Mouse (Mus musculus) T-helper 2 cell (primary cell): ENCODE measurements at regions not wholly inside any gene's neighbourhood (a gene's known extent, or its start where the extent isn't known, plus 50 kb on each side); places are given as distances from the start of the nearest gene placed in this dataset.

Experiments
- in situ Hi-C: fragments of 300-600 bp; cut with MboI, MseI; formaldehyde crosslinking; loops from one replicate; pipeline ENCODE4 v1.15.1; 2025; ENCODE audit warnings: high pct_unique_total_duplicates

DNA sequence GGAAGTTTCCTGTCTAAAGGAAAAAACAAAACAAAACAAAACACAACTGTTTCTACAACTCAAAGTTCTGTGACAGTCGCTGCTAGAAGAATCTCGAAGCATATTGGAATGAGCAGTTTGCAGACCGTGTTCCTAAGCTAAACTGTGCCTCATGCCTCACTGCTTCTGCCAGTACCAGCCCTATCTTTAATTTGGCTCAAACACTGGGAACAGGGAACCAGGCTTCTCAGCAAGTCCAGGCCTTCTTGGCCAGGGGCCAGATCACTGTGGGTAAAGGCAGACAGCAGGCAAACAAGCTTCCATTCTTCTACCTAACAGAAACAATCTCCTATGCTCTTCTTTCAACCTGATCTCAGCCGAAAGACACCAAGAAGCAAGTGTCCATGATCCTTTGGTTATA is 56.5 kb downstream of the Tmsb4x start:
- in situ Hi-C loops = no loop called here

DNA sequence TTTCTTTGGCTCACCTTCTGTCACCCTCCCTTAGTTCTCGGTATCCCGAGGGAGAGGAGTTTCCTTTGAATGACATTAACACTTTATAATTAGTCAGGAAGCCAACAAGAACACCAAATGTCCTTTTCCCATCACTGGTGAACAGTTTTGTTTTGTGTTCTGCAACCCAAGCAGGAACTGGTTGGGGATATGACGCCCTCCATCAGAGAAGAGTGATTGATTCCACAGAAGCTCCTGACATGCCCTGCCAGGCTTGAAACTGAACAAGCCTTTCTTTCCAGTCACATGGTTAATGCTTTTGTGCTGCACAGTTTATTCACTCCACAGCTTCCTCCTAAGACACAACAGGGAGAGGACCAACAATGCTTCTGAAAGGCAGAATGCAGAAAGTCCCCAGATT is 57.8 kb downstream of the Tmsb4x start:
- in situ Hi-C loops = no loop called here

DNA sequence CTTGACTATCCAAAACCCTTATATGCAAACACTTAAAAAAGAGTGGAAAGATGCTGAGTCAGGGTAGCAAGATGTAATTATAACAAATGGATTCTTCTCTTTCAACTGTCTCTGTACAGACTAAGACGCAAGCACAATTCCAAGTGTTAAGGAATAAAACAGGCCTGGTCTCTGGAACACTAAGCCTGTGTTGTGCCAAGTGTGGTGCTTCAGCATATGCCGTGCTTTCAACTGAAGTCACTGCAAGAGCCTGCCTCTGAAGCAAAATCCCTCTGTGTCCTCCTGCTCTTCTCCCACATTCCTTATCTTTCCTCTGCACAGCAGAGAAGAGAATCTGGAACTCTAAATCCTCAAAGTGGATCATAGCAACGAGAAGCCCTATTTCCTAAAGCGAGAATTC is 59.7 kb downstream of the Tmsb4x start:
- in situ Hi-C loops = loop anchor here (10.0 kb wide), 1 partner anchor 225 kb away; no protein-coding TSS in a partner anchor

DNA sequence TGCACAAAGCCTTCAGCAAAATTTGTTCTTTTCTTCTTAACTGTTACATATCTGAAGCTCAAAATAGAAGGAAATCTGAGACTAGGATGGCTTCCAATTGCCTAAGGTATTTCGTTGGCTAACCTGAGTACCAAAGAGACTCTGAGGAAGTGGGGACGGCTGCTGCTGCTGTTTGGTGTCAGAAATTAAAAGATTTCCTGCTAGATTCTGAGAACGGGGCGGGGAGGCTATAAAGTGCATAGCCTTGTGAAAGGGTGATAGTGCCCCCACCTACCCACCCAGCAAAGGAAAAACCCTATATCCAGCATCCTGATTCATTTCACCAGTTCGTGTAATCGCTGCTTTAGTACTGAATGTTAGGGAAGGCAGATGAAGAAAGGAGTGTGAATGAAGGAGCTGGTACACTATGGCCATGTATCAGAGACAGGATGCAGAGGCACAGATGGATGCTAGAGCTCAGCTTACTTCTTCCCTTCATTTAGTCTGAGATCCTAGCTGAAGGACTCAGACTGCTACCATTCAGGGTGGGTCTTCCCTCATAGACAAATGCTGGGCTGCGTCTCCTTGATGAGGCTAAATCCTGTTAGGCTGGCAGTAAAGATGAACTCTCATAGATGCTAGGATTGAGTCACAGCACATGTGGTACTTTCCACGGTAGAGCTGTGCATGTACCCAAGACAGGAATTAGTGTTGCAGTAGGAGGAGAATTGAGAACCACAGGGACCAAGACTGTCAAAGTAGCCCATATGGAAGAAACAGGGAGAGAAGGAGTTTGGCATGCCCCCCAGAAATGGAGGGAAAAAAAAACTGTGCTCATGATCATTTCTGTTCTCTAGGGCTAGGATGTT is 62.4 kb downstream of the Tmsb4x start:
- in situ Hi-C loops = loop anchor here (10.0 kb wide), 1 partner anchor 228 kb away; no protein-coding TSS in a partner anchor

DNA sequence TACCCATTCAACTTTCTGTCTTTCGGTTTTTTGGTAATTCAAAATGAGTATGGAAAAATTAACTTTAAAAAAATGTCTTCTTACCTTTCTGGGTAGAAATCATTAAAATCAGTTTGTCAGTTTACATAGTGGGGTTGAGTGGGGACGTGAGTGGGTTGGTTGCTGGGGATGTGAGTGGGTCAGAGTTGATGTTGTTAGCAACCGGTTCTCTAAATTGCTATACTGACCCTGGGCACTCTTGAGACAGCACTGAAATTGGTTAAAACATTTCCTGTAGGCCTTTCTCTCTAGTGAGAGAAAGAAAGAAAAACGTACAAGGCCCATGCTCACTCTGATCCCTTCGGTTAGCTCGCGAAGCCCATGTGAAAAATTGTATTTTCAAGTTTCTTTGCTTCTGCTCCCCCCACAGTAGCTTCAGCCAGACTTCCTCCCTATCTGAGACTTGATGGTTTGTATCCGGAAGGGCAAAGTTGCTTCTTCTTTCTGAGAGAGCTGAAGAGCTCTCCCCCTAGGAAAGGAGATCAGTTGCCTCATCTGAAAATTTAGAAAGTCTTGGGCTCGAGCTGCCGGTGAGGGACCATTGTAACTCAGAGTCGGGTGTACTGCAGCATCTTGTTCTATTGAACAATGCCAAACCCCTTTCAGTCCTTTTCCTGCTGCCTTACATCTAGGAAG is 63.5 kb downstream of the Tmsb4x start:
- in situ Hi-C loops = loop anchor here (10.0 kb wide), 1 partner anchor 229 kb away; no protein-coding TSS in a partner anchor

DNA sequence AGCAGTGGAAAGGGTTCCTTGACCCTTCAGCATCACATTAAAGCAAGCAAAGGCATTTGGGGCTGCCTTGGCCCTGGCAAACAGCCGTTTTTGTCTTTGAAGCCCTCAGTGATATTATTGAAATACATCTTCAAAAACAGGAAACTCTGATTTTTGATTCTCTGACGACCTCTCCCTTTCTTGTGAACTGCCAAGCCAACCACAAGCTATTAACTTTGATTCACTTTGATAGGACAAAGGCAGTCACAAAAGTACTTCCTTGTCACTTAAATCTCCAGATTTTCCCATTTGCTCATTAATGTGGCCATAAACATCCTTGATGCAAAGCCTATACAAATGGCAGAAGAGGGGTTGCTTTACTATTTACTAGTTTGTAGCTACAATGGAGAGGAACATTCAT is 70.0 kb downstream of the Tmsb4x start:
- in situ Hi-C loops = no loop called here

DNA sequence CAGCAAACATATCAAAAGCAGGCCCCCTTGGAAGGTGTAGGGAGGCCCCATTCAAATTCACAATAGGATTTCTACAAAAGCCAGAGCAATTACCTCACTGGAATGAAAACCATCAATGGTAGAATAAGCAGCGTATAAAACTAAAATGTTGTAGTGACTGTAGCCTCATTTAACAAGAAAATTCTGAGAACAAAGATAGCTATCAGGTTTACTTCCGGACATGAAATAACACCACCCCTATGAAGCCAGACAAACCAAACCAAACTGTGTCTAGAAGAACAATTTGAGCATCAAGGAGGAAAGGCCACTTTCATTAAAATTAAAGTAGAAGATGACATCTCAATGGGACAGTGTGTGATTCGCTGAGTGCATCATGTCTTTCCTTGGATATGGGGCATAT is 74.9 kb downstream of the Tmsb4x start:
- in situ Hi-C loops = no loop called here

DNA sequence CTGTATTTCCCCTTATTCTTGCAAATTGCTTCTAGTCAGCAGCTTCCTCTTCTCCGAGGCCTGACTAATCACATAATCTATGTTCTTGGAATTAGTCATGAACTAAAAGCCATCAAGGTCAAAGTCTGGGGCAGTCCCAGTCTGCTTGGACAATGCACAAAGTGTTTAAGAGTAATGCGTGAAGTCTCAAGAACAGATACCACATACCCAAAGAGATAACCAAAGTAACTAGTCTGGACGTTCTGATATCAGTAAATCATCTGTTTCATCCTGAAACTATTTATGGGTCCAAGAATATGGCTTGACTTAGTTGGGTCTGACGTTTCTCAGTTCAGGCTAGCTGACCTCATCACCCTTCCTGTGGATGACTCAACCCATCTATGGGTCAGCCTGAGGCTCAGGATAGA is 76.1 kb downstream of the Tmsb4x start:
- in situ Hi-C loops = no loop called here

DNA sequence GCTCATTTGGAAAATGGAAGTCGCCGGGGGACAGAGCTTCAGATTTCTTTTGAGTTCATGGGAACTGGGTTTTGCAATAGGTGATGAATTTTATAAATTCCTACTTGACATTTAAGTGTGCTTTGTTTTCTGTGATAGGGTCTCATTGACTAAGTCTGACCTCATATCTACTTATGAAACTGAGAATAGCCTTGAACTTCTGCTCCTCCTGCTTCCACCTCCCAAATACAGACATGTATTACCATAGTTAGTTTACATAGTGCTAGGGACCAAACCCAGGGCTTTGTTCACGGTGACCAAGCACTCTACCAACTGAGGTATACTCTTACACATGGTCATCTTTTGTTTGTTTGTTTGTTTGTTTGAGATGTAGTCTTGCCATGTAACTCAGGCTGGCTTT is 77.8 kb downstream of the Tmsb4x start:
- in situ Hi-C loops = no loop called here

DNA sequence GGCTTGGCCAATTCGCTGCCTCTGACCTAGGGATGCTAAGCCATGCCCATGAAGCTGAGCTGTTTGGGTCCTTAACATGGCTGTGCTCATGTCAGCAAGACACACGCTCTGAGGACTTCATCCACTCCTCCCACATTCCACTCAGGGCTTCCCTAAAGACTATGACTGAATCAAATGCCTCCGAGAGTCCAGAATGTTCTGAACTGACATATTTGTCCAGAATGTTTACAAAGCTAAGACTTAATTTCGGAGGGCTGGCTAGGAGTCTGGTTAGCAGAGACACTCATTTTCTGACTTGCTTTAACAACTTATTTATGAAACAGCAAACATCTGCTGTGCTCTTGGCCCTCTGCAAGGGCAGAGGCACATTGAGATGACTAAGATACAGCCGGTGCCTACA is 78.5 kb downstream of the Tmsb4x start:
- in situ Hi-C loops = no loop called here

DNA sequence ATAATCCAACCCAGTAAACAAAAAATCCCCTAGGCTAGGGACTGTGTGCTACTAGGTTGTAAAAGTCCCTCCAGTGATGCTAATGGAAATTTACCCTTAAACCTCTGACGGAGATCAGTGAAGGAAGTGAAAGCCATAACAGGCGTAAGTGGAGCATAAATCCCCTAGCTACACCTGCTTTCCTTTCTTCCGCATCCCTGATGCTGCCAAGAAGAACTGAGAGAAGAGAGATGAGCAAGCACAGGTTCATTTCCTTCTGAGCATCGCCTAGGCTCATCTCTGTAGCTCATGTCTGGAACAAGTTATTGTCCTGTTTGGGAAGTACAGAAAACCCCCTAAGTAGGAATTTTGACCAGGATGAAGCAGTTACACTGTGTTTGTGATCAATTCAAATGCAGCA is 89.8 kb downstream of the Tmsb4x start:
- in situ Hi-C loops = no loop called here

DNA sequence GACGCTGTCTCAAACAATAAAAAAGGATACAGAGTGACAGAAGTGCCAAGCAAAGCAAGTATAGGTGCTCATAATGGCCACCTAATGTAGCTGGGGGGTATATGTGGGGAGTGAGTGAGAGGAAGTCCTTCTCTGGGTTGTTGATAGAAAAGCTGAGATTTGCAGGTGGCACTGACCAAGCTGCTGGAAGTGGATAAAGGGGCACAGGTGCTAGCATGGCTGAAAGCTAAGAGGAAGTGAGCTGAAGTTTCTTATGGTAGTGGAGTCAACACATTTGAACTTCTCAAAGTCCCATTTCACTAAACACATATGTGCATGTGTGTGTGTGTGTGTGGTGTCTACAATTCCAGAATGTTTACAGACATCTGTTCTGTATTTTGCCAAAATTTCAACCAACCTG is 94.0 kb downstream of the Tmsb4x start:
- in situ Hi-C loops = no loop called here

DNA sequence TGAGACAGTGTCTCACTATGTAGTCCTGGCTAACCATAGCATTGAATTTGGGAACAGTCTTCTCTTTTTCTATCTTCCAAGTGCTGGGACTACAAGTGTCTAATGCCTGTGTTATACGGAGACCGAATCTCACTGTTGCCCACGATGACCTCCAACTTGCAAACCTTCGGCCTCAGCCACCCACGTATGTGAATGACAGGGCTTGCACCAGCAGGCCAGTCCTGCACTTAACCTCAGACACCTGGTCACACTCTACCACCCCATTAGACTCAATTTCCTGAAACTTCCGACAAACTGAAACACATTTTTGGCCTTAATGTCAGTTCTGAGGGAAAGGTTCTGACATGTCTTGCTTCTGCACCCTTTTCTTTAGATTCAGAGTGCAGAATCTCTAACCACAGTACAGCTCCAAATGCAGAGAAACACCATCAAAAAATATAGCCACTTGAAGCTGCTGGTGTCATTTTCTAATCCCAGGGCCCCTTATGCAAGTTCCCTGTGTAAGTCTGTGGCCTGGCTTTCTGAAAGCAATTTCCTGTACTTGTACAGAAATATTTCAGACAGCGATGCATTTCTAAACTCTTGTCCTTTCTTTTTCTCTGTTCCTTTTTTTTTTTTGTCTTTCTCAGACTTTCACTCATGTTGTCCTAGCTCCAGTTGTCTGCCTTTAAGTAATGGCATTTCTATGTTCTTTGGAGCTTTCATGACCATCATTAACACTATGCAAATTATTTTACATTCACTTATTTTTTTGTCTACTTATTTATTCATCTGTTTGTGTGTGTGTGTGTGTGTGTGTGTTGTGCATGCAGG is 97.8 kb downstream of the Tmsb4x start:
- in situ Hi-C loops = no loop called here

DNA sequence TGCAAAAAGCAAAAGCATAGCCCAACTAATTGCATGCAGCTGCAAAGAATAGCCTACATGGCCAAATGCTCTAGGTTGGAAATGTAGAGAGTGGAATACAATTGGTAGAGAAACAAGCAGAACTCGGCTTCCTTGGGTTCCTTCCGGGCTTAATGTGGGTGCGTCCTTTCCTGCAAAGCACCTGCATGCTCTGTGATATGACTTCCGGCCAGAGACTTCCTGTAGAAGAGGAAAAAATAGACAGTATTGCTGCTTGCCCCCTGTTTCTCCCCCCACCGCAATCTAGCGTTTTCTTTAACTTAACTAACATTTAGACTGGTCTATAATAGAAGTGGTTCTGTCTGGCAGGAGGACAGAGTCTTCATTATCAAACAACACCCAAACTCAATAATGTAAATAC is 100.8 kb downstream of the Tmsb4x start:
- in situ Hi-C loops = no loop called here

DNA sequence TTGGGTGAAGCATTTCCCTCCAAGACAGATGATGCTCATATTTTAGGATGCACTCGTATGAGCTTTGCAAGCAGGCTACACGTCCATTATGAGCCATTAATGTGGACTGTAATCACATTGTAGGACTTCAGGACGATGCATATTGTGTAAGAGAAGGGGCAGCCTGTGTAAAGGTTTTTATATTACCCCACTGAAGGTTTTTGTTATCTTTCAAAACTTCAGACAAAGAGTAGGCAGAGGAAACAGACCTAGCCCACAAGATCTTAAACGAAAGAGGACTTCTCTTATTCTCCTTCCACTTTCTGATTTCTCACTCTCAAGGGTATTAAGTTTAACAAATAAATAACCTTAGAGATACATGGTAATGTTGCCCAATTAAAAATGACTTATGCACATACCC is 101.6 kb downstream of the Tmsb4x start:
- in situ Hi-C loops = no loop called here

DNA sequence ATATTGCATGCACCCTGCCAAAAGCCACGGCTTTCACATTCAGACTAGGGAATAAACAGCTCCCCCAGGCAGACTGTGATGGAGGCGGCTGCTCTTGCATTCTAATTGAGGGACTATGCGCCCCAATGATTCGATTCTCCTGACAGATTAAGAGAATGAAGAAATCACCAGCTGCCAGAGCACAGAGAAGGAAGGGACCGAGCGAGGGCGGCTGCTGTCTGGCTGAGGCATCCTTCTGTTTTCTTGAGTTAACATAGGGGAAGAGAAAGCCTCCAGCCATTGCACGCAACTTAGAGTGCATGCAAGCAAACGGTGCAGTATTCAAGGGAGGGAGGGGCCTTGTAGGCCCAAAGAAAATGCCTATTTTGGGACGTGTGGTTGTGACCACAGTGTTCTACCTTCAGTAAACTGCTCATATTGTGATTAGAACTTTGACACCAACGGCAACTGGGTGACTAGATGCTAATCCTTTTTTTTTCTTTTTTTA is 103.1 kb downstream of the Tmsb4x start:
- in situ Hi-C loops = no loop called here

DNA sequence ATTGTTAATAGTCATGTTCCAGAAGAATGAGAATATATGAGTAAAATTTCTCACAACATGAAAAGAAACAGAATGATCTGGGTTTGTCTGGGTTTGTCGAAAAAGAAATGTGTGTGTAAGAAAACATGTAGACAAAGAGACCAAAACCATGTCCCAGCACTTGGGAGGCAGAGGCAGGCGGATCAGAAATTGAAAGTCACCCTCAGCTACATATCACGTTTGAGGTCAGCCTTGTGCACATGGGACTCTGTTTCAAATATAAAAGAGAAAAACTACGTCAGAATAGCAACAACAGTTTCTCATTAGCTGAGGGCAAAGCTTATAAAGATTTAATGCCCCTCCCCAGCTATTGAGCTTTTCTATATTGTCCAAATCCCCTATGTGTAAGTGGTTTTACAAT is 103.8 kb downstream of the Tmsb4x start:
- in situ Hi-C loops = no loop called here

DNA sequence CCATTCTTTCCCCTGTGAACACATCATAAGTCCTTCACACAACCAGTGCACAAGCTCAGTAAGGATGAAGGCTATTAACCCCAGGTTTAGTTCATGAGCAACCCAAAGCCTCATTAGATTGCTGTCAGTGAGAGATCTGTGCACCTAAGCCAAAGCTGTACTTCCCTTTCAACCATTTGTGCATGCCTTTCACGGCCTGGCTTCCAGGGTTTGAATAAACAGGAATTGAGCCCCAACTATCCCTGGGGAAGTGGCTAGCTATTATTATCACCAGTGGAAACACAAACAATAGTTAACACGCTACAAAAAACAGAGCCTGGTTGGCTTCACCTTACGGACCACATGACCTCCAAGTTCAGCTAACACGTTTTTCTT is 104.9 kb downstream of the Tmsb4x start:
- in situ Hi-C loops = no loop called here

DNA sequence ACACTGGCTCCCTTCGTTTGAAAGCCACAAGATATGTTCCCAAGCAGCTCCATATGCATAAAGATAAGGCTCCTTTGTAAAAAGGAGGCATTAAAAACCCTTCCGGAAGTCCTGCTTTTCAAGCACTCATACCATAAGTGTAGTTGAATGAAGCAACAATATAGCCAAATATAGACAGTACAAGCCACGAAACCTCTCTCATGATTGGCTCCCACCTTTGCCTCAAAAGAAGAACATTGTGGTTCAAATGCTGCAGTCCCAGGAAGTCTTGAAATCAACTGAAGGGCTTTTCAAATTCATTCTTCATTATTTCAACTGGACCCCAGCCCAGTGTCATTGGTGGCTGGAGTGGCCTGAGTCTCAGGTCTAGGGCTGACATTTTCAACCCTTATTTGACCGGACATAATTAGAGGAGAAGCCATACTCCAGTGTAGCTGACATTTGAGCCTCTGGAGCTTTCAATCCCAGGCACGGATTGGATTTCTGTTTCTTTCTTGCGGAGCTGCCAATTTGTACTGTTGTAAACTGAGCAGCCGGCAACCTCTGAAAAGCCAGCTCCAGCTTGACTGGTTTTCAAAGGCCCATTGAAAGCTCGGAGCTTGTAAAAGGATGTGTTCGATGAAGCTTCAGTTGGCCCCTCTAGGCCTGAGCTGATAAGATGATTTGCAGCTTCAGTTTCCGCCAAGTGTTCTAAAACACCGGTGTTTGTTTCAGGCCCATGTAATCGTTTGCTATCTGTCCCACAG is 105.4 kb downstream of the Tmsb4x start:
- in situ Hi-C loops = no loop called here

DNA sequence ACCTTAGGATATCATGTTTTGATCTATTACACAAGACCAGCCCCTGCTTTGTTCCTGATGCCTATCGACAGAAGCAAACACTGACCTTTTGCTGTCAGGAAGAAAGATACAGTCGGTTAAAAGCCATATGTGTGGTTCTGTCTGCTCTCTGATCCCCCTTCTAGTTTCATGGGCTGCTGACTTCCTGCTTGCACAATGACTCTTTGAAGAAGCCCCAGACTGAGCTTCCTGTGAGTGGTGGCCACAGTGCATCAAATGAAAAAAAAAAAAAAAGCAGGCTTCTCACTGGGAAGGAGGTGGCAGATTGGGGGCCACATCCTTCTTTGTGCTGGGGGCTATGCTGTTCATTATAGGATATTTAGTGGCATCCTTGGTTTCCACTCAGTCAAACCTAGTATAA is 107.2 kb downstream of the Tmsb4x start:
- in situ Hi-C loops = no loop called here

DNA sequence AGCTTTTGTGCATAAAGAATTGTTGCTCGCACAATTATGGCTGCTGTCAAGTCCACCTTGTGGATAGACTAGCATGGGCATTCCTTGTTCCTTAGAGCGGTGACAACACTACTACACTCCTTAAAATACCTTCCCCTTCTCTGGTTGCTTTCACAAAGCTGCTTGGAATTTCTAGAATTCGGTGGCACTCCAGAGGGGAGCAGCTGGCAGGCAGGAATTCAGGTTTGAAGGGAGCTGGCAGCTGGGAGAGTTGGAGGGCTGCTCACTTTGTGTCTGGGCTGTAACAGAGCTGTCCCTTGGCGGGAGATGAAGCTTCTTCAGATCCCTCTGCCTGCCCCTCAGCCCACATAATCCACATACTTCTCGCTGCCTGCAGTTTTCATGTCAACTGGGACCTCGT is 109.7 kb downstream of the Tmsb4x start:
- in situ Hi-C loops = loop anchor here (25.0 kb wide), 1 partner anchor 1563 kb away; the partner anchor contains the start of gene Msl3
